Mouse (Mus musculus): ENCODE data around the gene Heg1. TPM values are rescaled to one million over a fixed set of nuclear protein-coding genes. Genes with fewer than 3 reads are reported as not detected.

Heg1 gene
- polyA plus RNA-seq, 1 experiment from 2014 or later: 39.8 TPM

GRCm38 (mm10) chr16:33797860-33798259 is 113.7 kb downstream of the Heg1 start:
- H3K9me3 ChIP-seq (ENCODE audit: control insufficient read depth, low read length): no peaks in the 10 kb centered on the region
- no peaks in the 10 kb centered on the region for H3K36me3 ChIP-seq (ENCODE audit: control insufficient read depth, insufficient read depth, low read length)
- H3K4me2 ChIP-seq (ENCODE audit: low read depth, low read length, severe bottlenecking): no peak overlapping the region
- DNase-seq (ENCODE audit: low spot score) (peak; percentile 67), ATAC-seq (replicated peaks; ENCODE audit: low FRiP score) (no peak)
- no peak overlapping the region for H3K4me3 ChIP-seq (ENCODE audit: low read depth, low read length)
- H3K9ac ChIP-seq (ENCODE audit: low read length): no peak overlapping the region
- no peaks in the 10 kb centered on the region for H3K27me3 ChIP-seq (ENCODE audit: control insufficient read depth, insufficient read depth, low read length)
- no peaks in the 10 kb centered on the region for H3K4me1 ChIP-seq (replicated peaks; ENCODE audit: control insufficient read depth, insufficient read depth, low read length)
- WGBS: 42% methylated on average over 5 of the region's 5 CpGs
- no peak overlapping the region for H3K27ac ChIP-seq (ENCODE audit: low read depth, low read length)

GRCm38 (mm10) chr16:33810002-33810401 is 125.8 kb downstream of the Heg1 start:
- ATAC-seq (replicated peaks; ENCODE audit: low FRiP score): no peak
- H3K27me3 ChIP-seq (ENCODE audit: control insufficient read depth, insufficient read depth, low read length): no peaks in the 10 kb centered on the region
- H3K36me3 ChIP-seq (ENCODE audit: control insufficient read depth, insufficient read depth, low read length): no peaks in the 10 kb centered on the region
- H3K4me2 ChIP-seq (ENCODE audit: low read depth, low read length, severe bottlenecking): no peak overlapping the region
- H3K27ac ChIP-seq (ENCODE audit: low read depth, low read length): no peak overlapping the region
- H3K4me1 ChIP-seq (replicated peaks; ENCODE audit: control insufficient read depth, insufficient read depth, low read length): no peaks in the 10 kb centered on the region
- H3K9me3 ChIP-seq (ENCODE audit: control insufficient read depth, low read length): no peaks in the 10 kb centered on the region
- no peak for DNase-seq (ENCODE audit: low spot score)
- 73% methylated on average over 3 of the region's 3 CpGs for WGBS
- H3K9ac ChIP-seq (ENCODE audit: low read length): no peak overlapping the region
- H3K4me3 ChIP-seq (ENCODE audit: low read depth, low read length): no peak overlapping the region

GRCm38 (mm10) chr16:33818413-33819165 is 134.4 kb downstream of the Heg1 start:
- DNase-seq (ENCODE audit: low spot score) (no peak), ATAC-seq (replicated peaks; ENCODE audit: low FRiP score) (no peak)
- H3K4me1 ChIP-seq (replicated peaks; ENCODE audit: control insufficient read depth, insufficient read depth, low read length): no peaks in the 10 kb centered on the region
- H3K4me2 ChIP-seq (ENCODE audit: low read depth, low read length, severe bottlenecking): no peak overlapping the region
- H3K4me3 ChIP-seq (ENCODE audit: low read depth, low read length): no peak overlapping the region
- no peaks in the 10 kb centered on the region for H3K9me3 ChIP-seq (ENCODE audit: control insufficient read depth, low read length)
- no peaks in the 10 kb centered on the region for H3K36me3 ChIP-seq (ENCODE audit: control insufficient read depth, insufficient read depth, low read length)
- no peaks in the 10 kb centered on the region for H3K27me3 ChIP-seq (ENCODE audit: control insufficient read depth, insufficient read depth, low read length)
- no peak overlapping the region for H3K9ac ChIP-seq (ENCODE audit: low read length)
- H3K27ac ChIP-seq (ENCODE audit: low read depth, low read length): no peak overlapping the region
- 90% methylated on average over 7 of the region's 7 CpGs for WGBS

DNA sequence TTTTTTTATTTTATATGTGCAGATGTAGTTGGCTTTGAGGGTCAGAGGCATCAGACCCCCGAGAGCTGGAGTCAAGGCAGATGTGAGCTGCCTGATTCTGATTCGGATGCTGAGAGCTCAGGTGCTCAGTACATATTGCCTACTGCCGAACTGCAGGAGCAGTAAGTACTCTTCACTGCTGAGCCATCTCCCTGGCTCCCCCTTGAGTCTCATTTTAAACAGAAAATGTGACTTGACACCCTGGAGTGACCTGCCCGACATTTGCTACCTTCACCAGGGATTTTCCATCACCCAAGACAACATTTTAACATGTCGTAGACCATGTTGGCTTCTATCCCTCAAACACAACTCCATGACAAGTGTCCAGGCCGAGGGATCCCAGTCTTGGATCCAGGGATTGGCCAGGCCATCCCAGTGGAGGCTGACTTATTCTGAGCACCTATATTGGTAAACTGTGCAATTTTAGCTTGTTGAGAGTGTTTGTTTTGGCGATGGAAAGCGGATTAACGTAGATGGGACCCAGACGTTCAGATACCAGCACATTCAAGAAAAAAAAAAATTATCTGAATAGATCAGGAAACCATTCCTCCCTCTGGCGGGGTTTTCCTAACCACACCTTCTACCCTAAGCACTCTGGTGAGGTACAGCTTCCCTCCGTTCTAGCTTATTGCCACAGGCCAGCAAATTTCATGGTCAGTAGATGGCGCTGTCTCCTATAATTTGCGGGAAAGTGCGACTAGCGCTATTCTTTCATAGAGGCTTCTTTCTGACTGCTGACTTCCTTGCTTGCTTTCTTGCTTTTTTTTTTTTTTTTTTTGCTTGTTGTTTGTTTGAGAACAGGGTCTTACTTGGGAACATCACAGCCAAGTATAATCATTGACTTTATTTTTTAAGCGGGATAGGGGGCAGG is 136.4 kb downstream of the Heg1 start:
- Histone ChIP-seq H3K27me3 (ENCODE audit: control insufficient read depth, insufficient read depth, low read length) (no peaks in the 10 kb centered on the region), H3K9ac (ENCODE audit: low read length) (no peak overlapping the region), H3K4me1 (replicated peaks; ENCODE audit: control insufficient read depth, insufficient read depth, low read length) (no peaks in the 10 kb centered on the region), H3K9me3 (ENCODE audit: control insufficient read depth, low read length) (no peaks in the 10 kb centered on the region), H3K27ac (ENCODE audit: low read depth, low read length) (no peak overlapping the region), H3K4me2 (ENCODE audit: low read depth, low read length, severe bottlenecking) (no peak overlapping the region), H3K4me3 (ENCODE audit: low read depth, low read length) (no peak overlapping the region), H3K36me3 (ENCODE audit: control insufficient read depth, insufficient read depth, low read length) (no peaks in the 10 kb centered on the region)
- WGBS: 16% methylated on average over 17 of the region's 17 CpGs
- ATAC-seq (replicated peaks; ENCODE audit: low FRiP score): no peak
- peak; percentile 86 for DNase-seq (ENCODE audit: low spot score)

Other genes starting within 250 kb of the Heg1 start
- 1.3 and 1.6 TPM in 2 replicates for gene Slc12a8, start 167.0 kb upstream of the Heg1 start, polyA plus RNA-seq (2014; fragmentation: Nextera tagmentation; extraction: Ambion mirVana)
- 0.07 TPM in 1 of 2 replicates, not detected in the other for gene Muc13, start 109.7 kb downstream of the Heg1 start, polyA plus RNA-seq (2014; fragmentation: Nextera tagmentation; extraction: Ambion mirVana)
- gene Itgb5, start 145.3 kb downstream of the Heg1 start, polyA plus RNA-seq (2014; fragmentation: Nextera tagmentation; extraction: Ambion mirVana): 28.2 and 31.5 TPM in 2 replicates

Data from forebrain, embryonic 11.5 days (tissue).